Mouse (Mus musculus): ENCODE results near the gene Inmt. TPM values are rescaled to one million over a fixed set of nuclear protein-coding genes. Genes with fewer than 3 reads are reported as not detected.

Inmt gene
- polyA plus RNA-seq, 1 experiment = 113 TPM

- no peak for DNase-seq (ENCODE audit: low read depth)
Measured at GRCm38 (mm10) chr6:55169818-55170217, 5.0 kb downstream of the Inmt start.

GRCm38 (mm10) chr6:55166777-55167463 is 7.9 kb downstream of the Inmt start:
- no peak for DNase-seq (ENCODE audit: low read depth)

GRCm38 (mm10) chr6:55163046-55163584 is 11.7 kb downstream of the Inmt start:
- DNase-seq (ENCODE audit: low read depth) = no peak

- no peak for DNase-seq (ENCODE audit: low read depth)
Measured at GRCm38 (mm10) chr6:55161311-55161761, 13.5 kb downstream of the Inmt start.

GRCm38 (mm10) chr6:55159256-55159655 is 15.6 kb downstream of the Inmt start:
- DNase-seq (ENCODE audit: low read depth) = no peak

- no peak for DNase-seq (ENCODE audit: low read depth)
Measured at GRCm38 (mm10) chr6:55152226-55152625, 22.6 kb downstream of the Inmt start.

- no peak for DNase-seq (ENCODE audit: low read depth)
Measured at GRCm38 (mm10) chr6:55146138-55146537, 28.7 kb downstream of the Inmt start.

- DNase-seq (ENCODE audit: low read depth) = no peak
Measured at GRCm38 (mm10) chr6:55145285-55145684, 29.6 kb downstream of the Inmt start.

- DNase-seq (ENCODE audit: low read depth) = no peak
Measured at GRCm38 (mm10) chr6:55138343-55138742, 36.5 kb downstream of the Inmt start.

GRCm38 (mm10) chr6:55133425-55133824 is 41.4 kb downstream of the Inmt start:
- DNase-seq (ENCODE audit: low read depth) = no peak

- DNase-seq (ENCODE audit: low read depth) = no peak
Measured at GRCm38 (mm10) chr6:55132794-55133193, 42.0 kb downstream of the Inmt start, which contains the start of gene Crhr2. Gene Crhr2, minus strand, starts transcription at chr6:55133016.

GRCm38 (mm10) chr6:55131301-55131700 is 43.5 kb downstream of the Inmt start:
- DNase-seq (ENCODE audit: low read depth) = no peak

- DNase-seq (ENCODE audit: low read depth) = no peak
Measured at GRCm38 (mm10) chr6:55130631-55131030, 44.2 kb downstream of the Inmt start.

- no peak for DNase-seq (ENCODE audit: low read depth)
Measured at GRCm38 (mm10) chr6:55128391-55128790, 46.5 kb downstream of the Inmt start.

GRCm38 (mm10) chr6:55126576-55126975 is 48.3 kb downstream of the Inmt start:
- no peak for DNase-seq (ENCODE audit: low read depth)

GRCm38 (mm10) chr6:55123056-55123455 is 51.8 kb downstream of the Inmt start:
- no peak for DNase-seq (ENCODE audit: low read depth)

Other genes with a start within 250 kb of the Inmt start
- gene Nod1, start 202.4 kb downstream of the Inmt start, polyA plus RNA-seq (2012; rRNA removed) = 28.7 and 30.7 TPM in 2 replicates
- 8.2 and 10.3 TPM in 2 replicates for gene Ggct, start 182.1 kb downstream of the Inmt start, polyA plus RNA-seq (2012; rRNA removed)
- 38.8 and 43.2 TPM in 2 replicates for gene Gars, start 137.0 kb downstream of the Inmt start, polyA plus RNA-seq (2012; rRNA removed)
- gene Crhr2, start 42.0 kb downstream of the Inmt start, polyA plus RNA-seq (2012; rRNA removed) = 0.54 and 0.63 TPM in 2 replicates
- gene Mindy4, start 28.3 kb upstream of the Inmt start, polyA plus RNA-seq (2012; rRNA removed) = 10.5 and 11.7 TPM in 2 replicates
- gene Aqp1, start 161.4 kb upstream of the Inmt start, polyA plus RNA-seq (2012; rRNA removed) = 355 and 516 TPM in 2 replicates
- 1.2 and 1.8 TPM in 2 replicates for gene Ghrhr, start 201.3 kb upstream of the Inmt start, polyA plus RNA-seq (2012; rRNA removed)

All from gonadal fat pad, adult 2 months (tissue).